Mouse (Mus musculus) liver, postnatal 0 days (tissue): ENCODE measurements around the gene Ddrgk1.

Experiments
- CTCF ChIP-seq: sonication (generic); IDR thresholded peaks from 2 replicates; pipeline ENCODE4 v1.5.1; 2016; ENCODE audit warnings: antibody characterized with exemption, low read depth
- EP300 ChIP-seq: IDR thresholded peaks from 2 replicates; pipeline ENCODE4 v1.6.1; 2016; ENCODE audit warnings: antibody characterized with exemption, low read depth, mild to moderate bottlenecking

DNA sequence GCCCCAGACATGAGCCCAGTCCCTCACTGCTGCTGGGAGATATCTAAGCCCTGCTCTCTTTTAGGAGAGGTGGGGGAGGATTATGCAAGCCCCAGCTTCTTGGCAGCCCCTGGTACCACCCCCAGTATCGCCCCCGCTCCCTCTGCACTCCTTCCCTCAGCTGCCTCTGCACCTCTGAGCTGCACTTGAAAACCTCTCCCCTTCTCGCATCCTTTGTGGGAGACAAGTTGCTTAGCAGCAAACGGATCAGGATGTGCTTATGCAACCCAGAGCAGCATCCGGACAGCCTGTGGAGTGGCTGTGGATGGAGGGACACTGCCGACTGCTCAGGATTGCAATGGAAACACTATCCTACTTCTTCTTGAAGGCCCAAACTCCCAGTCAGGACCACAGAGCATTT is 6.9 kb downstream of the Ddrgk1 start:
- no peak for TF ChIP-seq CTCF
- no peak for TF ChIP-seq EP300
